Mouse (Mus musculus) embryonic facial prominence, embryonic 13.5 days (tissue): ENCODE results near the gene Bahcc1. TPM values are rescaled to one million over a fixed set of nuclear protein-coding genes. Genes with fewer than 3 reads are reported as not detected.
A peak's percentile ranks its signal among the peaks of the same experiment; 100 is the strongest.

Experiments
- ATAC-seq: fragments of 200-750 bp; cut with Nextera tagmentation; 2 replicates; pipeline ENCODE4 v1.8.0; 2017; ENCODE audit warnings: low read depth; ENCODE audit not compliant: insufficient number of reproducible peaks, insufficient read depth, low FRiP score, low TSS enrichment
- H3K27ac ChIP-seq: fragments of 300-500 bp; sonication (generic); 2 replicates; pipeline ENCODE4 v1.5.1; 2015; ENCODE audit warnings: moderate library complexity, mild to moderate bottlenecking, inconsistent platforms
- H3K27me3 ChIP-seq: fragments of 300-500 bp; sonication (generic); 2 replicates; pipeline ENCODE4 v1.6.1; 2015; ENCODE audit warnings: mild to moderate bottlenecking, inconsistent platforms
- H3K36me3 ChIP-seq: fragments of 300-500 bp; sonication (generic); 2 replicates; pipeline ENCODE4 v1.6.1; 2015; ENCODE audit warnings: mild to moderate bottlenecking, inconsistent platforms
- H3K4me1 ChIP-seq: fragments of 300-500 bp; sonication (generic); 2 replicates; pipeline ENCODE4 v1.6.1; 2015; ENCODE audit warnings: inconsistent platforms
- H3K4me2 ChIP-seq: fragments of 300-500 bp; sonication (generic); 2 replicates; pipeline ENCODE4 v1.6.1; 2015; ENCODE audit warnings: moderate library complexity, mild to moderate bottlenecking, inconsistent platforms
- H3K4me3 ChIP-seq: fragments of 300-500 bp; sonication (generic); 2 replicates; pipeline ENCODE4 v1.5.1; 2015; ENCODE audit warnings: mild to moderate bottlenecking, inconsistent platforms
- H3K9ac ChIP-seq: fragments of 300-500 bp; sonication (generic); 2 replicates; pipeline ENCODE4 v1.6.1; 2015; ENCODE audit warnings: mild to moderate bottlenecking, inconsistent platforms
- H3K9me3 ChIP-seq: fragments of 300-500 bp; sonication (generic); 2 replicates; pipeline ENCODE4 v1.6.1; 2016; ENCODE audit warnings: inconsistent platforms
- WGBS: fragments of 180-500 bp; shearing (Covaris S2); methylation state at CpG from one replicate; pipeline ENCODE4 v1.1.7; 2015; ENCODE audit warnings: mixed read lengths; 5-methylcytosine and 5-hydroxymethylcytosine counted together
- polyA plus RNA-seq: library from polyadenylated mRNA; unstranded; fragments of >200 nt; fragmentation: Nextera tagmentation; extraction: Ambion mirVana; gene quantifications from 2 replicates; pipeline ENCODE4 v1.2.1, GENCODE M21; 2015

Gene Bahcc1
- polyA plus RNA-seq, 1 experiment from 2014 or later: 13.9 TPM

DNA sequence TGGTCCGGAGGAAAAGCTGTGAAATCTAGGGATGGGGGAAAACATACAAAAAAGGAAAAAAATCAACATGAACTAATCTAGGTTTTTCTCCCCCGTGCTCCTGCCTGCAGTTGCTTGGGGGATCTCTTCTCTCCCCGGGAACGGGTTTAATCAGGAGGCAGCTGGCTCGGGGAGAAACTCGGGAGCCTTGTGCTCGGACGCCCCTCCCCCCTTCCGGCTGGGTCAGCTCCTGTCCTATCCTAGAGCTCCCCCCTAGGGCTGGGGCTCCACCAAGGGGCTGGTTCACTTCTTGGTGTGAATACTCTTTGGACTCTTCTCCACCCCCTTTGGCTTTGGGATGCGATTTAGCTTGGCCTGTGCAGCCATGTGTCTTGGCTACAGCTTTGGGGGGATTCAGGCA is 7.5 kb downstream of the Bahcc1 start:
- peak overlapping the region; percentile 95 for H3K27ac ChIP-seq
- no peaks in the 10 kb centered on the region for H3K27me3 ChIP-seq
- peak overlapping the region; percentile 99 for H3K4me2 ChIP-seq
- H3K4me3 ChIP-seq: peak overlapping the region; percentile 91
- WGBS: under 1% methylated on average over 10 of the region's 10 CpGs
- H3K4me1 ChIP-seq: peaks cover 77% of the 10 kb centered on the region
- no peak for ATAC-seq
- H3K9ac ChIP-seq: peak overlapping the region; percentile 99
- H3K9me3 ChIP-seq: no peaks in the 10 kb centered on the region
- 0 out of 2 replicates have a peak, but pooled peaks cover 11% of the 10 kb centered on the region for H3K36me3 ChIP-seq

DNA sequence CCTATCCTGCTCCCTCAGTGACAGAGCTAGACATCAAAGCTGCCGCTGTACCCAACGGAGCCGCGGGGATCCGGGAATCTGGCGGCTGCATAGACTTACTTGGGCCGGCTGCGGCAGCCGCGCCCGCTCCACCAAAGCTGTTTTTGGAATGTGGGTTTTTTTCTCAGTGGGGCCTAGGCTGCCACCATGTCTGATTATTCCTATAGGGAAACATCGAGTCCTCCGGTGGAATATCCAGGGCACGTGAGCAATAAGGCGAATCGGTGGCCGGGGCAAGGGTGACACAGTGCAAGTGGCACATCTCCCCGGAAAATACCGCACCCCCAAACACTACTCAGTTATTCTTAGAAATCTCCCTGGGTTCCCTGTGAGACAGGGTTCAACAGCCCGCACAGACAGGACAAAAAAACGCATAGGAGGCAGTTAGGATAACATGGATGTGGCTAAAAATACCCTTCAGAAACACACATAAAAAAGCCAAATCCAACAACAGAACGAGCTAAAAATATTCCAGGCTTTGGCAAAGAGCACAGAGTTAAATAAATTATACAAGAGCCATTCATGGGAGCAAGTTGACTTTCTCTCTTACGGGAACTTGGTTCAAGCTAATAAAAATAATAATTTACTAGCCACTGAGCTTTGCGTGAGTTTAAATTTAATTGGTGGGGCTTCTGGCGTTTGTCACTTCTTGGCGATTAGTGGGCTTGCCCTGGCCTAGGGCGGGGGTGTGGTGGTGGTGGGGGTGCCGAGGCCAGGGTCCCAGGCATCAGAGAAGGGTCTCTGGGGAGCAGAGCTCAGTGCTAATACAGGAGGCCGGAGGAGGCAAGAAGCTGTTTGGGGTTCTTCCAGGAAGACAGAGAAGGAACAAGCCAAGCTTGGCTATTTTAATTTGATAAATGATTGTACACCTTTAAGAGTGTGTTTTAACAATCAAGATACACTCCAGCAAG is 8.5 kb downstream of the Bahcc1 start:
- H3K36me3 ChIP-seq: 0 out of 2 replicates have a peak, but pooled peaks cover 11% of the 10 kb centered on the region
- H3K9me3 ChIP-seq: no peaks in the 10 kb centered on the region
- H3K4me1 ChIP-seq: peaks cover 85% of the 10 kb centered on the region
- H3K4me2 ChIP-seq: peak overlapping the region; percentile 99
- no peaks in the 10 kb centered on the region for H3K27me3 ChIP-seq
- H3K9ac ChIP-seq: peak overlapping the region; percentile 63
- H3K4me3 ChIP-seq: peak overlapping the region; percentile 91
- ATAC-seq: no peak
- H3K27ac ChIP-seq: peak overlapping the region; percentile 95
- 11% methylated on average over 29 of the region's 29 CpGs for WGBS

GRCm38 (mm10) chr11:120241981-120242725 is 9.4 kb downstream of the Bahcc1 start:
- peak overlapping the region; percentile 99 for H3K4me2 ChIP-seq
- H3K27me3 ChIP-seq: no peaks in the 10 kb centered on the region
- ATAC-seq: no peak

GRCm38 (mm10) chr11:120242726-120243530 is 10.2 kb downstream of the Bahcc1 start:
- Histone ChIP-seq H3K9ac (peak overlapping the region; percentile 37), H3K4me1 (peaks cover 92% of the 10 kb centered on the region), H3K27ac (peak overlapping the region; percentile 95), H3K36me3 (no peaks in the 10 kb centered on the region), H3K9me3 (no peaks in the 10 kb centered on the region), H3K27me3 (no peaks in the 10 kb centered on the region), H3K4me2 (peak overlapping the region; percentile 99), H3K4me3 (no peak overlapping the region)
- 36% methylated on average over 22 of the region's 22 CpGs for WGBS
- no peak for ATAC-seq

More at GRCm38 (mm10) chr11:120241981-120242725, 9.4 kb downstream of the Bahcc1 start:
- H3K27ac ChIP-seq: peak overlapping the region; percentile 95
- H3K36me3 ChIP-seq: 0 out of 2 replicates have a peak, but pooled peaks cover 7% of the 10 kb centered on the region
- H3K9me3 ChIP-seq: no peaks in the 10 kb centered on the region
- H3K4me1 ChIP-seq: peaks cover 93% of the 10 kb centered on the region
- WGBS: 40% methylated on average over 6 of the region's 6 CpGs
- no peak overlapping the region for H3K4me3 ChIP-seq
- peak overlapping the region; percentile 37; the same call in 1 of the 2 replicates for H3K9ac ChIP-seq

DNA sequence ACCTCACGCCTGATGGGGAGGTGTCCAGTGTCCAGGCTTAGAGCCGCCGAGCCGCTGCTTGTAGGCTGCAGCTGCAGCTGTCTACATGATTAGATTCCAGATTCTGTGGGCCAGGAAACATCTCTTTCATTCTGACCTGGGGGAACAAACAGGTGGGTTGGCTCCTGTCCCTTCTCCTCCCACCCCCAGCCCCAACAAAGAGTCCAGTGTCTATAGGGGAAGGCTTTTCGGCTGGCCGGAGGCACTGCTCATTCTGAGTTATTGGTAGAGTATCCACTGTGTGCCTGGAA is 10.7 kb downstream of the Bahcc1 start:
- peaks cover 93% of the 10 kb centered on the region for H3K4me1 ChIP-seq
- no peak overlapping the region for H3K4me3 ChIP-seq
- no peaks in the 10 kb centered on the region for H3K9me3 ChIP-seq
- H3K27me3 ChIP-seq: no peaks in the 10 kb centered on the region
- peak overlapping the region; percentile 99; the same call in 1 of the 2 replicates for H3K4me2 ChIP-seq
- H3K9ac ChIP-seq: peak overlapping the region; percentile 37; the same call in 1 of the 2 replicates
- WGBS: 52% methylated on average over 6 of the region's 6 CpGs
- ATAC-seq: no peak
- H3K36me3 ChIP-seq: 0 out of 2 replicates have a peak, but pooled peaks cover 2% of the 10 kb centered on the region
- peak overlapping the region; percentile 95 for H3K27ac ChIP-seq

- H3K36me3 ChIP-seq: 0 out of 2 replicates have a peak, but pooled peaks cover 3% of the 10 kb centered on the region
- 83% methylated on average over 10 of the region's 10 CpGs for WGBS
- no peaks in the 10 kb centered on the region for H3K27me3 ChIP-seq
- H3K9me3 ChIP-seq: no peaks in the 10 kb centered on the region
- no peak overlapping the region for H3K4me2 ChIP-seq
- peak overlapping the region; percentile 46; the same call in 1 of the 2 replicates for H3K9ac ChIP-seq
- no peak overlapping the region for H3K4me3 ChIP-seq
- H3K4me1 ChIP-seq: peaks cover 91% of the 10 kb centered on the region
- ATAC-seq: no peak
- 0 out of 2 replicates have a peak overlapping the region, but pooled peaks have one; percentile 7 for H3K27ac ChIP-seq
Measured at GRCm38 (mm10) chr11:120248160-120248793, 15.5 kb downstream of the Bahcc1 start.

DNA sequence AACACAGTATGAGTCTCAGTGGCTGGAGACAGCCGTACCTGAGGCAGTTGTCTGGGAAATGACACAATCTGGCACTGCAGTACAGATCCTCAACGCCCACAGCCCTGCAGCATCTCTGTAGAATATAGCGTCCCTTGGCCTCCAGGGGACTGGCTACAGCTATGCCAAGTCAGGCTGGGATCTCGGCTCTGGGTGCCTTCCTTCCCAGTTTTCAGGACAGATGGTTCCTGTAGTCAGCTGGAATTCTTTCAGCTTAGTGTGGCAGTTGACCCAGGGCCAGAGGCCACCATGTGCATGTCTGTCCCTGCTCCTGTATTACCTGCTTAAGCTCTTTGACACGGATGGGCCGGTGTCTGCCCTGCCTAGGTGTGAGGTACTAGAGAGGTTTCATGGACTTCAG is 16.2 kb downstream of the Bahcc1 start:
- no peak overlapping the region for H3K4me2 ChIP-seq
- H3K4me1 ChIP-seq: peaks cover 91% of the 10 kb centered on the region
- ATAC-seq: no peak
- H3K36me3 ChIP-seq: 0 out of 2 replicates have a peak, but pooled peaks cover 3% of the 10 kb centered on the region
- H3K9me3 ChIP-seq: no peaks in the 10 kb centered on the region
- no peaks in the 10 kb centered on the region for H3K27me3 ChIP-seq
- H3K4me3 ChIP-seq: no peak overlapping the region
- WGBS: 72% methylated on average over 6 of the region's 6 CpGs
- H3K9ac ChIP-seq: no peak overlapping the region
- 0 out of 2 replicates have a peak overlapping the region, but pooled peaks have one; percentile 7 for H3K27ac ChIP-seq

GRCm38 (mm10) chr11:120250991-120251949 is 18.5 kb downstream of the Bahcc1 start:
- 52% methylated on average over 18 of the region's 18 CpGs for WGBS
- Histone ChIP-seq H3K36me3 (0 out of 2 replicates have a peak, but pooled peaks cover 7% of the 10 kb centered on the region), H3K4me3 (no peak overlapping the region), H3K9ac (peak overlapping the region; percentile 32; the same call in 1 of the 2 replicates), H3K27me3 (no peaks in the 10 kb centered on the region), H3K4me1 (peaks cover 93% of the 10 kb centered on the region), H3K4me2 (no peak overlapping the region), H3K27ac (peak overlapping the region; percentile 74), H3K9me3 (no peaks in the 10 kb centered on the region)
- no peak for ATAC-seq

GRCm38 (mm10) chr11:120251950-120252308 is 19.2 kb downstream of the Bahcc1 start:
- H3K4me1 ChIP-seq: peaks cover 93% of the 10 kb centered on the region
- peak overlapping the region; percentile 74 for H3K27ac ChIP-seq
- H3K9ac ChIP-seq: peak overlapping the region; percentile 32; the same call in 1 of the 2 replicates
- H3K36me3 ChIP-seq: 0 out of 2 replicates have a peak, but pooled peaks cover 7% of the 10 kb centered on the region
- peak overlapping the region; percentile 24 for H3K4me2 ChIP-seq
- H3K9me3 ChIP-seq: no peaks in the 10 kb centered on the region
- H3K27me3 ChIP-seq: no peaks in the 10 kb centered on the region
- WGBS: 40% methylated on average over 6 of the region's 6 CpGs
- no peak overlapping the region for H3K4me3 ChIP-seq
- no peak for ATAC-seq
